ENCODE assay signal across 9 mouse cellular contexts in the genomic region with DNA sequence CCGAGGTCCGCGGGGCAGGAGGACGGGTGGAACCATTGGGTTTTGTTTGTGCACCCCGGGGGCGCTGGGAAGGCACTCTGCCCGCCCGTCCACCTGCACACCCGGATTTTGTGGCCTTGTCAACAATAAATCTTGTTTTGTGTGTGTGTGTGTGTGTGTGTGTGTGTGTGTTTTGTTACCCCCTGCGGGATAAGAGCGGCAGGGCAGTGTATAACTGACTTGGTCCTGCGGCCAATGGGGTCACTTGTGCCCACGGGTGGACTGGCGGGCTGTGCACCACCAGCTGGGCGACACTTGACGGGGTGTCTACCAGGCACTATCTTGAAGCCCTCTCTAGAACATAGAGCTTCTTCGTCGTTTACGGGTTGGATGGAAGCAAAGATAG. TPM values are rescaled to one million over a fixed set of nuclear protein-coding genes. Genes with fewer than 3 reads are reported as not detected.
DNase-seq lines count a peak whose midpoint lies in the region; ATAC-seq and TF ChIP-seq lines count a peak whose summit lies in the region.
"Had no signal": no experiment of that assay in that cellular context is flagged by ENCODE, and none has a peak within 500 bp of the region (broad histone marks: within the 10 kb centered on the region; RNA-seq: fewer than 3 reads in every experiment).

No protein-coding gene starts in this region.

- no peak overlapping the region for H3K27ac ChIP-seq in lung, embryonic 14.5 days (ENCODE audit: low read depth)
- no peak overlapping the region for H3K27ac ChIP-seq in intestine, postnatal 0 days (ENCODE audit: low read depth, low read length)
- no peak overlapping the region for H3K27ac ChIP-seq in stomach, embryonic 14.5 days (ENCODE audit: low read length)

- H3K27me3 ChIP-seq in lung, embryonic 14.5 days (ENCODE audit: insufficient read depth, low read length), result peaks cover 99% of the 10 kb centered on the region
- peaks cover 99% of the 10 kb centered on the region for H3K27me3 ChIP-seq in intestine, postnatal 0 days (replicated peaks; ENCODE audit: control insufficient read depth, insufficient read depth, low read length)
- peaks cover 88% of the 10 kb centered on the region for H3K27me3 ChIP-seq in stomach, embryonic 14.5 days (ENCODE audit: control insufficient read depth, insufficient read depth, low read length)

- no peak overlapping the region for H3K9ac ChIP-seq in lung, embryonic 14.5 days
- no peak overlapping the region for H3K9ac ChIP-seq in intestine, postnatal 0 days (ENCODE audit: low read depth, low read length)
- no peak overlapping the region for H3K9ac ChIP-seq in stomach, embryonic 14.5 days (replicated peaks; ENCODE audit: low read depth, low read length)

- no peak for ATAC-seq in lung, embryonic 14.5 days (ENCODE audit: insufficient read depth)
- no peak for ATAC-seq in intestine, postnatal 0 days
- ATAC-seq in stomach, embryonic 14.5 days (ENCODE audit: insufficient number of reproducible peaks, insufficient read depth, low FRiP score, low read depth), result no peak

- H3K4me2 ChIP-seq in lung, embryonic 14.5 days, result peak overlapping the region; percentile 54
- H3K4me2 ChIP-seq in intestine, postnatal 0 days (replicated peaks; ENCODE audit: low read depth), result peak overlapping the region; percentile 46; the same call in 1 of the 2 replicates
- H3K4me2 ChIP-seq in stomach, embryonic 14.5 days (replicated peaks; ENCODE audit: low read depth, low read length), result peak overlapping the region; percentile 43

- no peaks in the 10 kb centered on the region for H3K36me3 ChIP-seq in lung, embryonic 14.5 days (ENCODE audit: insufficient read depth)
- no peaks in the 10 kb centered on the region; the same call in 1 of the 2 replicates for H3K36me3 ChIP-seq in intestine, postnatal 0 days (ENCODE audit: control insufficient read depth, insufficient read depth)
- no peaks in the 10 kb centered on the region for H3K36me3 ChIP-seq in stomach, embryonic 14.5 days (ENCODE audit: control insufficient read depth, insufficient read depth, low read length)

- WGBS in lung, embryonic 14.5 days, result 2% methylated on average over 19 of the region's 19 CpGs
- WGBS in intestine, postnatal 0 days, result 5% methylated on average over 19 of the region's 19 CpGs
- 2% methylated on average over 19 of the region's 19 CpGs for WGBS in stomach, embryonic 14.5 days

- H3K9me3 ChIP-seq in lung, embryonic 14.5 days (ENCODE audit: low read depth, low read length), result no peaks in the 10 kb centered on the region
- no peaks in the 10 kb centered on the region for H3K9me3 ChIP-seq in intestine, postnatal 0 days (ENCODE audit: control insufficient read depth)
- H3K9me3 ChIP-seq in stomach, embryonic 14.5 days (ENCODE audit: control insufficient read depth, low read depth, low read length), result peaks cover 9% of the 10 kb centered on the region; the same call in 1 of the 2 replicates

- peak; percentile 55 for DNase-seq in cerebellum, adult 9-11 months
- no peak for DNase-seq in cerebellum, adult 11 months
- no peak for DNase-seq in lung, embryonic 14.5 days
- no peak for DNase-seq in lung, postnatal 14 days
- DNase-seq in ovary, postnatal 10 days (ENCODE audit: low spot score), result no peak
- DNase-seq in right cerebral cortex, postnatal 25 days, result no peak

- H3K4me1 ChIP-seq in lung, embryonic 14.5 days (ENCODE audit: insufficient read depth), result no peaks in the 10 kb centered on the region; the same call in 1 of the 2 replicates
- H3K4me1 ChIP-seq in intestine, postnatal 0 days (replicated peaks; ENCODE audit: control insufficient read depth, insufficient read depth, low read length), result peaks cover 5% of the 10 kb centered on the region; the same call in 1 of the 2 replicates
- peaks cover 17% of the 10 kb centered on the region for H3K4me1 ChIP-seq in stomach, embryonic 14.5 days (ENCODE audit: control insufficient read depth, insufficient read depth, low read length)

- H3K4me3 ChIP-seq in lung, embryonic 14.5 days (ENCODE audit: low read depth, low read length), result peak overlapping the region; percentile 27; the same call in 1 of the 2 replicates
- peak overlapping the region; percentile 27; the same call in 1 of the 2 replicates for H3K4me3 ChIP-seq in intestine, postnatal 0 days (ENCODE audit: low read depth, low read length)
- H3K4me3 ChIP-seq in stomach, embryonic 14.5 days (ENCODE audit: low read depth, low read length), result peak overlapping the region; percentile 25

- TF ChIP-seq CTCF in lung, embryonic 14.5 days (IDR thresholded peaks at IDR 0.05; ENCODE audit: low read depth), result no peak
- no peak for TF ChIP-seq CTCF in intestine, postnatal 0 days (IDR thresholded peaks at IDR 0.05; ENCODE audit: low read depth)

RNA-seq across cellular contexts. Expression of gene Tlx3, which starts 1.8 kb away (rescaled TPM):
- polyA plus RNA-seq in lung, embryonic 14.5 days (2014; fragmentation: Nextera tagmentation; extraction: Ambion mirVana), result not detected in 2 replicates
- polyA plus RNA-seq in intestine, postnatal 0 days (2015; fragmentation: Nextera tagmentation; extraction: Ambion mirVana), result not detected in 2 replicates
- not detected in 2 replicates for polyA plus RNA-seq in stomach, embryonic 14.5 days (2014; fragmentation: Nextera tagmentation; extraction: Ambion mirVana)
- polyA plus RNA-seq: spleen, adult 2 months had no signal

RNA-seq across cellular contexts. Expression of gene Npm1, which starts 38.6 kb away (rescaled TPM):
- 1,275 and 1,313 TPM in 2 replicates for polyA plus RNA-seq in lung, embryonic 14.5 days (2014; fragmentation: Nextera tagmentation; extraction: Ambion mirVana)
- 296 and 303 TPM in 2 replicates for polyA plus RNA-seq in intestine, postnatal 0 days (2015; fragmentation: Nextera tagmentation; extraction: Ambion mirVana)
- 1,097 and 1,101 TPM in 2 replicates for polyA plus RNA-seq in stomach, embryonic 14.5 days (2014; fragmentation: Nextera tagmentation; extraction: Ambion mirVana)

RNA-seq across cellular contexts. Expression of gene Fgf18, which starts 54.4 kb away (rescaled TPM):
- polyA plus RNA-seq in lung, embryonic 14.5 days (2014; fragmentation: Nextera tagmentation; extraction: Ambion mirVana), result 10.8 and 10.9 TPM in 2 replicates
- polyA plus RNA-seq in intestine, postnatal 0 days (2015; fragmentation: Nextera tagmentation; extraction: Ambion mirVana), result 1.1 TPM in 2 replicates
- polyA plus RNA-seq in stomach, embryonic 14.5 days (2014; fragmentation: Nextera tagmentation; extraction: Ambion mirVana), result 2.8 and 3.7 TPM in 2 replicates
